Mouse (Mus musculus): ENCODE results near the gene Magel2.

- TF ChIP-seq POLR2A (IDR thresholded peaks at IDR 0.05; ENCODE audit: borderline replicate concordance, low read depth, low read length) = no peak
- no peak for TF ChIP-seq CTCF (IDR thresholded peaks at IDR 0.05; ENCODE audit: low read depth, low read length)
Measured at GRCm38 (mm10) chr7:62377313-62377712, 503 bp downstream of the Magel2 start.

Measured in bone marrow macrophage, adult 2 months (primary cell).